Mouse (Mus musculus): ENCODE measurements around the gene Akt1s1. TPM values are rescaled to one million over a fixed set of nuclear protein-coding genes. Genes with fewer than 3 reads are reported as not detected.
A peak's percentile ranks its signal among the peaks of the same experiment; 100 is the strongest.

Akt1s1 gene
- polyA plus RNA-seq, 1 experiment from 2014 or later, result 99.1 TPM

GRCm38 (mm10) chr7:44898607-44899006 is 49.8 kb downstream of the Akt1s1 start:
- no peak overlapping the region for H3K4me3 ChIP-seq
- no peak overlapping the region for H3K27ac ChIP-seq (replicated peaks)
- no peak overlapping the region for H3K9ac ChIP-seq
- H3K9me3 ChIP-seq, result no peaks in the 10 kb centered on the region
- 33% methylated on average over 19 of the region's 19 CpGs for WGBS
- H3K36me3 ChIP-seq, result peaks cover 34% of the 10 kb centered on the region
- no peak for ATAC-seq (ENCODE audit: low FRiP score, low read depth)
- H3K4me2 ChIP-seq, result no peak overlapping the region
- H3K27me3 ChIP-seq, result no peaks in the 10 kb centered on the region
- peaks cover 42% of the 10 kb centered on the region for H3K4me1 ChIP-seq (replicated peaks)

- Histone ChIP-seq H3K4me3 (no peak overlapping the region), H3K27me3 (no peaks in the 10 kb centered on the region), H3K4me1 (replicated peaks) (peaks cover 26% of the 10 kb centered on the region), H3K9ac (no peak overlapping the region), H3K27ac (replicated peaks) (no peak overlapping the region), H3K9me3 (no peaks in the 10 kb centered on the region), H3K36me3 (peaks cover 54% of the 10 kb centered on the region), H3K4me2 (no peak overlapping the region)
- WGBS, result 86% methylated on average over 11 of the region's 11 CpGs
- no peak for ATAC-seq (ENCODE audit: low FRiP score, low read depth)
Measured at GRCm38 (mm10) chr7:44900632-44901031, 51.8 kb downstream of the Akt1s1 start.

- peak overlapping the region; percentile 27; the same call in 1 of the 2 replicates for H3K4me2 ChIP-seq
- H3K4me1 ChIP-seq (replicated peaks), result peaks cover 26% of the 10 kb centered on the region
- no peaks in the 10 kb centered on the region for H3K9me3 ChIP-seq
- 0 out of 2 replicates have a peak overlapping the region, but pooled peaks have one; percentile 2 for H3K27ac ChIP-seq (replicated peaks)
- no peaks in the 10 kb centered on the region for H3K27me3 ChIP-seq
- no peak overlapping the region for H3K4me3 ChIP-seq
- WGBS, result 20% methylated on average over 21 of the region's 21 CpGs
- no peak overlapping the region for H3K9ac ChIP-seq
- peaks cover 60% of the 10 kb centered on the region for H3K36me3 ChIP-seq
- ATAC-seq (ENCODE audit: low FRiP score, low read depth), result 0 out of 2 replicates have a peak, but pooled peaks have one; percentile 27
Measured at GRCm38 (mm10) chr7:44901230-44901722, 52.5 kb downstream of the Akt1s1 start.

MicroRNAs within 50 kb of the gene (microRNA counts, 519-probe panel; counts per million panel counts)
- not detected for microRNA mmu-miR-707

Small RNAs within 50 kb of the gene (microRNA-seq; reads per million reads assigned to microRNA genes)
- not detected for gene Mir707

Other genes with a start within 250 kb of the Akt1s1 start
- 3.3 and 4.4 TPM in 2 replicates for gene Myh14, start 178.1 kb upstream of the Akt1s1 start, polyA plus RNA-seq (2015; fragmentation: Nextera tagmentation; extraction: Ambion mirVana)
- not detected in 2 replicates for gene Izumo2, start 140.2 kb upstream of the Akt1s1 start, polyA plus RNA-seq (2015; fragmentation: Nextera tagmentation; extraction: Ambion mirVana)
- gene Vrk3, start 100.6 kb upstream of the Akt1s1 start, polyA plus RNA-seq (2015; fragmentation: Nextera tagmentation; extraction: Ambion mirVana), result 29.1 and 32.4 TPM in 2 replicates
- gene Zfp473, start 97.9 kb upstream of the Akt1s1 start, polyA plus RNA-seq (2015; fragmentation: Nextera tagmentation; extraction: Ambion mirVana), result 1.2 and 1.3 TPM in 2 replicates
- gene Nup62, start 32.9 kb upstream of the Akt1s1 start, polyA plus RNA-seq (2015; fragmentation: Nextera tagmentation; extraction: Ambion mirVana), result 45.8 and 49.5 TPM in 2 replicates
- gene Il4i1, start 32.6 kb upstream of the Akt1s1 start, polyA plus RNA-seq (2015; fragmentation: Nextera tagmentation; extraction: Ambion mirVana), result 1.0 and 1.3 TPM in 2 replicates
- 3.9 and 4.0 TPM in 2 replicates for gene Atf5, start 32.3 kb upstream of the Akt1s1 start, polyA plus RNA-seq (2015; fragmentation: Nextera tagmentation; extraction: Ambion mirVana)
- 109 and 118 TPM in 2 replicates for gene Tbc1d17, start 88 bp downstream of the Akt1s1 start, polyA plus RNA-seq (2015; fragmentation: Nextera tagmentation; extraction: Ambion mirVana)
- 29.1 and 30.6 TPM in 2 replicates for gene Pnkp, start 8.1 kb downstream of the Akt1s1 start, polyA plus RNA-seq (2015; fragmentation: Nextera tagmentation; extraction: Ambion mirVana)
- 460 and 518 TPM in 2 replicates for gene Ptov1, start 20.8 kb downstream of the Akt1s1 start, polyA plus RNA-seq (2015; fragmentation: Nextera tagmentation; extraction: Ambion mirVana)
- 145 and 164 TPM in 2 replicates for gene Med25, start 43.7 kb downstream of the Akt1s1 start, polyA plus RNA-seq (2015; fragmentation: Nextera tagmentation; extraction: Ambion mirVana)
- gene Fuz, start 47.1 kb downstream of the Akt1s1 start, polyA plus RNA-seq (2015; fragmentation: Nextera tagmentation; extraction: Ambion mirVana), result 20.1 and 20.8 TPM in 2 replicates
- gene Ap2a1, start 80.5 kb downstream of the Akt1s1 start, polyA plus RNA-seq (2015; fragmentation: Nextera tagmentation; extraction: Ambion mirVana), result 130 and 132 TPM in 2 replicates
- gene Tsks, start 94.2 kb downstream of the Akt1s1 start, polyA plus RNA-seq (2015; fragmentation: Nextera tagmentation; extraction: Ambion mirVana), result 0.10 and 0.14 TPM in 2 replicates
- gene Cpt1c, start 125.9 kb downstream of the Akt1s1 start, polyA plus RNA-seq (2015; fragmentation: Nextera tagmentation; extraction: Ambion mirVana), result 56.1 and 58.1 TPM in 2 replicates
- gene Prmt1, start 137.6 kb downstream of the Akt1s1 start, polyA plus RNA-seq (2015; fragmentation: Nextera tagmentation; extraction: Ambion mirVana), result 584 and 590 TPM in 2 replicates
- 57.4 and 58.1 TPM in 2 replicates for gene Irf3, start 148.7 kb downstream of the Akt1s1 start, polyA plus RNA-seq (2015; fragmentation: Nextera tagmentation; extraction: Ambion mirVana)
- 12.8 and 13.3 TPM in 2 replicates for gene Bcl2l12, start 149.7 kb downstream of the Akt1s1 start, polyA plus RNA-seq (2015; fragmentation: Nextera tagmentation; extraction: Ambion mirVana)
- gene Scaf1, start 167.4 kb downstream of the Akt1s1 start, polyA plus RNA-seq (2015; fragmentation: Nextera tagmentation; extraction: Ambion mirVana), result 49.8 and 56.5 TPM in 2 replicates
- gene Rras, start 169.0 kb downstream of the Akt1s1 start, polyA plus RNA-seq (2015; fragmentation: Nextera tagmentation; extraction: Ambion mirVana), result 15.5 and 16.0 TPM in 2 replicates
- 14.6 and 15.3 TPM in 2 replicates for gene Prr12, start 203.9 kb downstream of the Akt1s1 start, polyA plus RNA-seq (2015; fragmentation: Nextera tagmentation; extraction: Ambion mirVana)
- gene Nosip, start 213.4 kb downstream of the Akt1s1 start, polyA plus RNA-seq (2015; fragmentation: Nextera tagmentation; extraction: Ambion mirVana), result 63.9 and 69.8 TPM in 2 replicates
- gene Prrg2, start 213.7 kb downstream of the Akt1s1 start, polyA plus RNA-seq (2015; fragmentation: Nextera tagmentation; extraction: Ambion mirVana), result 13.6 and 16.3 TPM in 2 replicates
- gene Rcn3, start 243.2 kb downstream of the Akt1s1 start, polyA plus RNA-seq (2015; fragmentation: Nextera tagmentation; extraction: Ambion mirVana), result 71.7 and 88.1 TPM in 2 replicates

Data from hindbrain, embryonic 15.5 days (tissue).